Mouse (Mus musculus) liver, embryonic 12.5 days (tissue): ENCODE measurements around the gene Palm2. TPM values are rescaled to one million over a fixed set of nuclear protein-coding genes. Genes with fewer than 3 reads are reported as not detected.

Source experiments
- ATAC-seq: fragments of 200-750 bp; cut with Nextera tagmentation; 2 replicates; pipeline ENCODE4 v1.8.0; 2017; ENCODE audit warnings: moderate number of reproducible peaks, mild to moderate bottlenecking, moderate library complexity
- H3K27ac ChIP-seq: fragments of 300-500 bp; sonication (generic); 2 replicates; pipeline ENCODE4 v1.5.1; 2016; ENCODE audit warnings: mild to moderate bottlenecking
- H3K27me3 ChIP-seq: fragments of 300-500 bp; sonication (generic); replicated peaks from 2 replicates; pipeline ENCODE4 v1.6.1; 2016; ENCODE audit warnings: mild to moderate bottlenecking, moderate library complexity
- H3K36me3 ChIP-seq: fragments of 300-500 bp; sonication (generic); 2 replicates; pipeline ENCODE4 v1.6.1; 2016; ENCODE audit warnings: mild to moderate bottlenecking, moderate library complexity
- H3K4me1 ChIP-seq: fragments of 300-500 bp; sonication (generic); 2 replicates; pipeline ENCODE4 v1.6.1; 2016
- H3K4me2 ChIP-seq: fragments of 300-500 bp; sonication (generic); 2 replicates; pipeline ENCODE4 v1.6.1; 2016; ENCODE audit warnings: mild to moderate bottlenecking, moderate library complexity
- H3K4me3 ChIP-seq: fragments of 300-500 bp; sonication (generic); 2 replicates; pipeline ENCODE4 v1.5.1; 2016; ENCODE audit warnings: mild to moderate bottlenecking, moderate library complexity
- H3K9ac ChIP-seq: fragments of 300-500 bp; sonication (generic); 2 replicates; pipeline ENCODE4 v1.6.1; 2016; ENCODE audit warnings: mild to moderate bottlenecking, moderate library complexity
- H3K9me3 ChIP-seq: fragments of 300-500 bp; sonication (generic); replicated peaks from 2 replicates; pipeline ENCODE4 v1.6.1; 2016; ENCODE audit warnings: mild to moderate bottlenecking, moderate library complexity
- WGBS: fragments of 180-500 bp; shearing (Covaris S2); methylation state at CpG from one replicate; pipeline ENCODE4 v1.1.7; 2016; ENCODE audit not compliant: insufficient replicate concordance; 5-methylcytosine and 5-hydroxymethylcytosine counted together
- polyA plus RNA-seq: library from polyadenylated mRNA; unstranded; fragments of >200 nt; fragmentation: Nextera tagmentation; extraction: Ambion mirVana; gene quantifications from 2 replicates; pipeline ENCODE4 v1.2.1, GENCODE M21; 2016

The Palm2 gene
- polyA plus RNA-seq, 1 experiment from 2014 or later: 0.23 TPM

DNA sequence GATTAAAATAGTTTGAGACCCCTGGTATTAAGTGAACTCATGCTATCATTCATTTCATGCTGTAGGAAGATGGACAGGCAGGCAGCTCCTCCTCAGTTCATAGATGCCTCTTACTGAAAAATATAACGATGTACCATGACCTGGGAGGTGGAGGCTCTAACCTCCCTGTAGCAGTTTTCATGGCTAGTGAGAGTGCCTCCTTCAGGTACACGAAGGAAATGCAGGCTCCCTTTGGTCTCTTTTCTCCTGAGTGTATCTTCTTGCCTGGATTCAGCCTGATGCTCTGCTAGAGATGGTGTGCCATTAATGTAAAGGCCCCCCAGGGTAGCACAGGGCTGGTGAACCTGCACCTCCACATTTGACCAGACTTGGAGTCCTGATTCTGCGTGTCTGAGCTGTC, 222.8 kb downstream of the Palm2 start:
- H3K27ac ChIP-seq: no peak overlapping the region
- no peak overlapping the region for H3K4me2 ChIP-seq
- H3K4me3 ChIP-seq: no peak overlapping the region
- no peak overlapping the region for H3K9ac ChIP-seq
- ATAC-seq: no peak
- H3K9me3 ChIP-seq: no peaks in the 10 kb centered on the region
- H3K27me3 ChIP-seq: no peaks in the 10 kb centered on the region
- H3K36me3 ChIP-seq: no peaks in the 10 kb centered on the region
- no peaks in the 10 kb centered on the region for H3K4me1 ChIP-seq
- WGBS: 67% methylated on average over 3 of the region's 3 CpGs

DNA sequence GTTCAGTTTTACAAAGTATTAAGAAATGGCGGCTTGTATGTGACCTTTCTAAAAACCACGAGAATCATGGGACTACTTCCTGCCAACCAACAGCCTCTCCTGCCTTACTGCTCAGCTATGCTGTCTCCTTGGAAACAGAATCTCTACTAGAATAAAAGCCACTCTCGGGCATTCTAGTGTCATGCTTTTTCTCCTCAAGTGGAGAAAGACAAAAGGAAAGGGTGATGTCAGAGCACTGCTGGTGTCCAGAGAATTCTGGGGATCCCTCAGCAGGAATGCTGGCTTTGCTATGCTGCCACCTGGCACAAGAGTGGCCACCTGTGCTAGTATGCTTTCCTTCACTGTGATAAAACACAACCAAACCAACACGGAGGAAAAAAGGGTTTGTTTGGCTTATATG, 226.4 kb downstream of the Palm2 start:
- Histone ChIP-seq H3K4me2 (no peak overlapping the region), H3K4me1 (no peaks in the 10 kb centered on the region), H3K36me3 (no peaks in the 10 kb centered on the region), H3K27ac (no peak overlapping the region), H3K9ac (no peak overlapping the region), H3K9me3 (no peaks in the 10 kb centered on the region), H3K4me3 (no peak overlapping the region), H3K27me3 (no peaks in the 10 kb centered on the region)
- 32% methylated on average over 4 of the region's 4 CpGs for WGBS
- no peak for ATAC-seq

- no peaks in the 10 kb centered on the region for H3K4me1 ChIP-seq
- no peak for ATAC-seq
- H3K9ac ChIP-seq: no peak overlapping the region
- no peaks in the 10 kb centered on the region for H3K36me3 ChIP-seq
- 0 out of 2 replicates have a peak, but pooled peaks cover 2% of the 10 kb centered on the region for H3K27me3 ChIP-seq
- WGBS: 47% methylated on average over 3 of the region's 3 CpGs
- no peaks in the 10 kb centered on the region for H3K9me3 ChIP-seq
- no peak overlapping the region for H3K27ac ChIP-seq
- no peak overlapping the region for H3K4me2 ChIP-seq
- no peak overlapping the region for H3K4me3 ChIP-seq
These were observed 232.1 kb downstream of the Palm2 start for GRCm38 (mm10) chr4:57666101-57666500.

GRCm38 (mm10) chr4:57670813-57671469, 236.9 kb downstream of the Palm2 start:
- no peak overlapping the region for H3K4me3 ChIP-seq
- no peak overlapping the region for H3K27ac ChIP-seq
- WGBS: 46% methylated on average over 7 of the region's 7 CpGs
- no peak overlapping the region for H3K9ac ChIP-seq
- H3K36me3 ChIP-seq: no peaks in the 10 kb centered on the region
- peaks cover 2% of the 10 kb centered on the region; the same call in 1 of the 2 replicates for H3K27me3 ChIP-seq
- H3K4me2 ChIP-seq: no peak overlapping the region
- no peaks in the 10 kb centered on the region for H3K9me3 ChIP-seq
- peaks cover 11% of the 10 kb centered on the region; the same call in 1 of the 2 replicates for H3K4me1 ChIP-seq
- ATAC-seq: no peak

- Histone ChIP-seq H3K27me3 (no peaks in the 10 kb centered on the region; the same call in 1 of the 2 replicates), H3K9ac (no peak overlapping the region), H3K27ac (no peak overlapping the region), H3K36me3 (no peaks in the 10 kb centered on the region), H3K4me1 (peaks cover 11% of the 10 kb centered on the region; the same call in 1 of the 2 replicates), H3K4me2 (no peak overlapping the region), H3K4me3 (no peak overlapping the region), H3K9me3 (no peaks in the 10 kb centered on the region)
- no peak for ATAC-seq
- WGBS: 67% methylated on average over 4 of the region's 4 CpGs
These were observed 238.5 kb downstream of the Palm2 start for GRCm38 (mm10) chr4:57672541-57672940.

- Histone ChIP-seq H3K36me3 (no peaks in the 10 kb centered on the region), H3K9ac (no peak overlapping the region), H3K4me2 (peak overlapping the region; percentile 45), H3K4me1 (peaks cover 11% of the 10 kb centered on the region; the same call in 1 of the 2 replicates), H3K9me3 (no peaks in the 10 kb centered on the region), H3K27me3 (no peaks in the 10 kb centered on the region; the same call in 1 of the 2 replicates), H3K27ac (no peak overlapping the region), H3K4me3 (no peak overlapping the region)
- WGBS: 9% methylated on average over 12 of the region's 12 CpGs
- no peak for ATAC-seq
These were observed 239.2 kb downstream of the Palm2 start for GRCm38 (mm10) chr4:57672996-57673906.

DNA sequence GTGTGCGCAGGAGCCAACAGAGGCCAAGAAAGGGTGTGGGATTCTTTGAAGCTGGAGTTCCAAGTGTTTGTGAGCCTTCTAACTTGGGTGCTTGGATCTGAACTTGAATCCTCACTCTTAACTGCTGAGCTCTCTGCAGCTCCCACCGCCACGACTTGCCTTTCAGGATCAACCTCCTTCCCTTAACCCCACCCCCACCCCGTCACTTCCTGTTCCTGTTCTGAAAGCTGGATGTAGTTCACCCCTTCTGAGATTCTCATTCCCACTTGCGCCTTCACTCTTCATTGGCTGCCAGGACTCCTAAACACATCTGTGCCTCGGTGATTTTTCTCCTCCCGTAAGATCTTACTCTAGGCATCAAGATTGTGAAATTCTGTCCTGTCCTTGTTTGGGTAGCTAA, 240.3 kb downstream of the Palm2 start:
- 47% methylated on average over 7 of the region's 7 CpGs for WGBS
- Histone ChIP-seq H3K4me2 (no peak overlapping the region), H3K9me3 (no peaks in the 10 kb centered on the region), H3K27me3 (no peaks in the 10 kb centered on the region; the same call in 1 of the 2 replicates), H3K36me3 (no peaks in the 10 kb centered on the region), H3K9ac (no peak overlapping the region), H3K4me3 (no peak overlapping the region), H3K4me1 (peaks cover 11% of the 10 kb centered on the region; the same call in 1 of the 2 replicates), H3K27ac (no peak overlapping the region)
- ATAC-seq: no peak

- Histone ChIP-seq H3K9me3 (no peaks in the 10 kb centered on the region), H3K36me3 (no peaks in the 10 kb centered on the region), H3K27ac (no peak overlapping the region), H3K27me3 (no peaks in the 10 kb centered on the region; the same call in 1 of the 2 replicates), H3K9ac (no peak overlapping the region), H3K4me3 (peak overlapping the region; percentile 19; the same call in 1 of the 2 replicates), H3K4me1 (peaks cover 11% of the 10 kb centered on the region; the same call in 1 of the 2 replicates), H3K4me2 (peak overlapping the region; percentile 50)
- under 1% methylated on average over 13 of the region's 13 CpGs for WGBS
- ATAC-seq: peak; percentile 52; the same call in 1 of the 2 replicates
These were observed 241.3 kb downstream of the Palm2 start for GRCm38 (mm10) chr4:57675387-57675786.

- no peak overlapping the region for H3K4me3 ChIP-seq
- H3K9ac ChIP-seq: no peak overlapping the region
- 64% methylated on average over 12 of the region's 12 CpGs for WGBS
- no peak overlapping the region for H3K4me2 ChIP-seq
- no peak for ATAC-seq
- peaks cover 11% of the 10 kb centered on the region; the same call in 1 of the 2 replicates for H3K4me1 ChIP-seq
- H3K36me3 ChIP-seq: no peaks in the 10 kb centered on the region
- H3K27ac ChIP-seq: no peak overlapping the region
- H3K27me3 ChIP-seq: no peaks in the 10 kb centered on the region; the same call in 1 of the 2 replicates
- no peaks in the 10 kb centered on the region for H3K9me3 ChIP-seq
These were observed 243.9 kb downstream of the Palm2 start for GRCm38 (mm10) chr4:57677916-57678315.

- no peak overlapping the region for H3K4me2 ChIP-seq
- WGBS: 73% methylated on average over 9 of the region's 9 CpGs
- H3K36me3 ChIP-seq: no peaks in the 10 kb centered on the region
- no peak overlapping the region for H3K9ac ChIP-seq
- H3K27me3 ChIP-seq: no peaks in the 10 kb centered on the region
- peaks cover 8% of the 10 kb centered on the region; the same call in 1 of the 2 replicates for H3K4me1 ChIP-seq
- no peak overlapping the region for H3K27ac ChIP-seq
- H3K4me3 ChIP-seq: no peak overlapping the region
- no peak for ATAC-seq
- no peaks in the 10 kb centered on the region for H3K9me3 ChIP-seq
These were observed 245.0 kb downstream of the Palm2 start for GRCm38 (mm10) chr4:57678991-57679457.

DNA sequence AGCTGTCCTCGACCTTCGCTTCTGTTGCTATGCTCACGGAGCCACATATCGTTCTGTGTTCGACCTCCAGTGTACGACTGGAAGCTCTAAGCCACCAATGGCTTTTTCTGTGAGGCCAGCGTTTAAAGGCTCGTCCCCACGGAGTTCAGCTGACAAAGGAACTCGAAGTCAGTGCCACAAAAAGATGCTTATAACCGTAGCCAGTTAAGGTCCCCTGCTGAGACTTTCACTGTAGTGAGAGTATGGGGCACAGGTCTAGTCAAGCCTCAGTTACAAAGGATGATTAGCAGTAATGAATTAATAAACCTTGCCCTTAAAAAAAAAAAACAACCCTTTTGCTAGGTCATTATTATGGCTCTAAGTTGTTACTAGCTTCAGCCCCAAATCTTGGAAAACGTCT, 246.1 kb downstream of the Palm2 start:
- H3K9ac ChIP-seq: no peak overlapping the region
- no peak overlapping the region for H3K27ac ChIP-seq
- H3K4me2 ChIP-seq: no peak overlapping the region
- no peaks in the 10 kb centered on the region for H3K36me3 ChIP-seq
- H3K27me3 ChIP-seq: no peaks in the 10 kb centered on the region
- ATAC-seq: no peak
- no peaks in the 10 kb centered on the region for H3K9me3 ChIP-seq
- no peaks in the 10 kb centered on the region for H3K4me1 ChIP-seq
- 71% methylated on average over 12 of the region's 12 CpGs for WGBS
- no peak overlapping the region for H3K4me3 ChIP-seq

DNA sequence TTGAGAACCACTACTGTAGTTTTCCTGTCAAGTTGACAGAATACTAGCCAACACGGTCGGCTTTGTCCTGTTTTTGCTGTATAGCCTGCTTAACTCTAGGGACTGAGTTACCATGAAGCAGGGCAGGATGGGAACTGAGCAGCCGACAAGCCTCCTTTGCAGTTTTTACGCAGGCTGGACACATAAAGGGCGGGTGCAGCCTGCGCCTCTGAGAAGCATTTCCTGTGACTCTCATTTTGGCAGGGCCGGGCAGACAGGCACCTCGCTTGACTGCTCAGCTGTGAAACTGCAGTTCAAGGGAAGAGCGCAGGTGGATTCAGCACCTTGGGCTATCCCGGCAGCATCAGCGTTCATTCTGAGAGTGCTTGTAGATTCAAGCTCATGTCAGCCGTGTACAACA, 247.5 kb downstream of the Palm2 start:
- WGBS: 56% methylated on average over 12 of the region's 12 CpGs
- H3K9me3 ChIP-seq: no peaks in the 10 kb centered on the region
- H3K4me2 ChIP-seq: no peak overlapping the region
- H3K36me3 ChIP-seq: no peaks in the 10 kb centered on the region
- no peak overlapping the region for H3K4me3 ChIP-seq
- no peak overlapping the region for H3K27ac ChIP-seq
- no peaks in the 10 kb centered on the region for H3K27me3 ChIP-seq
- H3K9ac ChIP-seq: no peak overlapping the region
- no peak for ATAC-seq
- no peaks in the 10 kb centered on the region for H3K4me1 ChIP-seq
